Mouse (Mus musculus): Measurements from ENCODE around the gene Wasf1.

The Wasf1 gene

DNA sequence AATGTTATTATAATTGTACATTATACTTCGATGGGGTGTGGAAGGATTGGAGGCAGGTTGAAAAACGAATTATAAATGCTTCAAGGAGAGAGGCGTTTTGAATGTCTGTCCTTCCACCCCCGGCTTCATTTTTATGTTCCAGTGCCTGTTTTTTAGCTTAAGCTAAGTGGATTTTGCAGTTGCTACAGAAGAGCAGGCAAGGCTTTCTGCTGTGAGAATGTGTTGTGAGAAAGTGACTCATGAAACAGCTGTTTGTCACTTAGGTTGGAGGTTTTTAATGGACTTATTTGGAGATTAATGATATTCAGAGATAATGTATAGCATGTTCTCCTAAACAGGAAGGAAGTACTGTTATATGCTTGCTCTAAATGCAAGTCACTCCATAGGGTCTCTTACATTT, 5.9 kb downstream of the Wasf1 start:
- DNase-seq (ENCODE audit: low spot score in 2 of 2) = no peak

DNA sequence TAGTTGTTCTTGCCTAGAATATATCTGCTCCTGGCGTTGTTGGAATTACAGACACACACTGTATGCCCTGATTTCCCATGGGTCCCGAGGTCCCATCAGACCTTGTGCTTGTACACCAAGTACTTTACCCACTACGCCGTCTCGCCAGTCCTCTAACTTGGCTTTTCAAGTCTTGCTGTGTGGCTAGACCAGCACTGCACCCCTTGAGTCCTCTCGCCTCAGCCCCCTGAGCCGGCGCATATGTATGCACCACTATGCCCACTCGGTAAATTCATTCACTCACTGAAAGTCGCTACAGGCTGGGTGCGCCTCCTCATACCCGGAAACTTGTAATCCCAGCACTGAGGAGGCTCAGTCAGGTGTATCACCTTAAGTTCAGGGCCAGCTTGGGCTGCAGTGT, 12.5 kb downstream of the Wasf1 start:
- DNase-seq (ENCODE audit: low spot score in 2 of 2) = no peak

DNA sequence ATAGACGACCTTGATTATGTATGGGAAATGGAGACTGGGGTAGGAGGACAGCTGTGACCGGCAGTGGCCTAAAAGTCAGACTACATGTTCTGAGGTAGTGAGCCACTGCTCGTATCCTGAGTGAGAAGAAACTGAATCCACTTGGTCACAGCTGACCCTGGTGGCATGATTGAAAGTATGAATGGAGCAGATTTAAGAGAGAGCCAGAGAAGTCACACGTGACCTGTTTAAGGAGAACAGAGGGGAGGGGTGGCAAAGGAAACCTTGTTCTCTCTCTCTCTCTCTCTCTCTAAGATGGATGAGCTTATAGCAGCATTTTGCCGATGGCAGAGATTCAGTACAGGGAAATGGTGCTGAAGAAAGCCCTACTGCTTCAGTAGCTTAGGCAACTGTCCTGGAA, 13.4 kb downstream of the Wasf1 start:
- no peak for DNase-seq (ENCODE audit: low spot score in 2 of 2)

DNA sequence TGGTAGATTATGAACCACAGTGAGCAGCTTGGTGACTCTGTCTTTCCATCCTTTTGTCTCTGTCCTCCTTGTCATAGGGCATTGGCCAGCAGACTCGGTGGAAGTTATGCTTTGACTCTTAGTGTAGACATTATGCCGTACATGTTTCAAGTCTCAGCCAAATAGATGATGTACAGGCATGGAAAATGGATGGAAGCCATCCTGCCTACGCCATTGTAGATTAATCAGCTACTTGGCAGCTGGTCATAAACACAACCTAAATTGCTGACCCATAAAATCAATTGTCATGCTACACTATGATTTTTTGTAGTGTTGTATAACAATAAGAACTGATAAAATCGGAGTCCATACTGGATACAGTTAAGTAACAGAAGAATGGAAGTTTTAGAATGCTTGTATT, 18.5 kb downstream of the Wasf1 start:
- no peak for DNase-seq (ENCODE audit: low spot score in 2 of 2)

DNA sequence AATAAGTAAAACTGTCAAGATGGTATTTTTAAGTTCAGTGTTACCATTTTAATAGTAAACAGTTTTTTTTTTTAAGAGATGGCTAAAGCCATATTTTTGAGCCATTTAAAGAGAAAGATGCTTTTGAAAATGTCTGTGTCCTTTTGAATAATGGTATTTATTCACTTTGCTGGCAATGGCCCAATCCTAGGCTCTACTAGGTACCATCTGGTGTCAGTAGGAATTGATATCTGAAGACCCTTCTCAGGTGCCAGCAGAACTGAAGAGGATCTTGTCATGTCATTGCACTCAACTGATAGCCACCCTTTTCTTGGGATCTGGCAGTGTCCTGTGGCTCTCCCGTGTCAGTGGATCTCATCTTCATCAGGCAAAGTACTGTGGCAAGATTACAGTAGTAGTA, 22.9 kb downstream of the Wasf1 start:
- no peak for DNase-seq (ENCODE audit: low spot score in 2 of 2)

DNA sequence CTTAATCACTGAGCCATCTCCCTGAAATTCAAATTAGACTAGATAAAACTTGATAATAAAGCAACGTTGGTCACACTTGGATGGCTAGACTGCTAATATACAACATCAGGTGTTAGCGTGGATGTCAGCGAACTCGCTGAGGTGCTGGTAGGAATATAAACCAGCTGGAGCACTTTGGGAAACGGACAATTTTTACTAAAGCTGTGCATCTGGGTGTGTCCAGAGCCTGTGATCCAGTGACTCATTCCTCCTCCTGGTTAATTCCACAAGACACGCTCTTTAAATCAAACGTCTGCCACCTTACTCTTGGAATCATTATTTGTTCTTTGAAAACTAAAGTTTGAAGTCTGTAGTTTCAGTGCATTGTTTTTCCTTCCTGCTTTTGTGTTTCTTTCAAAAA, 23.5 kb downstream of the Wasf1 start:
- DNase-seq (ENCODE audit: low spot score in 2 of 2) = no peak

DNA sequence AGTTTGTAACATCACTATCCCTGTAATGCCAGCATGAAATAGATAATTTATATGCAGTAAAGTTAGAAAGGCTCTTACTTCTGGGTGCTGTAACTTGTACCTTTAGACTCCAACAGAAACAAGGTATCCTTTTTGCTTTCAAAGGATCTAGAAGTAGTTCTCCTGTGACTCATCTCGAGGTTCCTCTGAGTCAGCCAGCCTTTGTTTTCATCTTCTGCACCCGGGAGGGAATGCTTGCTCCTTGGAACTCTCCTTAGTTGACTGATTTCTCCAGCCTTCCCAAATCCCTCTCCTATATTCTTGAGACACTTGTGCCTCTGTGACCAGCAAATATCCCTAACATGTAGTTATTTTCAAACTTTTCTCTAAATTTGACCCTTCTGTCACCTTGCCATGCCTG, 25.3 kb downstream of the Wasf1 start:
- no peak for DNase-seq (ENCODE audit: low spot score in 2 of 2)

DNA sequence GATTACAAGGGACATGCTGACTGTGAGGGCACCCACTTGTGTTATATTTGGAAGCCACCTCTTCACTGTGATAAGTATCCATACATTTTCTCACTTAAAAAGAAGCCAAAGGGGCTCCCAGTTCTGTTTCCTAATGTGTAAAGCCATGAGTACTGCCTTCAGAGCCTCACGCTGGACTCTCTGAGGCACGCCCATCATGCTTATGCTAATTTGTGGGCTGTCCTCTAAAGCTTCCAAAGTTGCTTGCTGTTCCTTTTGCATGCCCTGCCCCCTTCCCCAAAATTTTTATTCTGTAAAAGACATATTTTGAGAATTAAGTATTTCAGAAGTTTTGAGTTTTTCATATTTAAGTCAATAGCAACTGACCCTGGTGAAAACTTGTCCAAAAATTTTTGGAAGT, 27.5 kb downstream of the Wasf1 start:
- no peak for DNase-seq (ENCODE audit: low spot score in 2 of 2)

DNA sequence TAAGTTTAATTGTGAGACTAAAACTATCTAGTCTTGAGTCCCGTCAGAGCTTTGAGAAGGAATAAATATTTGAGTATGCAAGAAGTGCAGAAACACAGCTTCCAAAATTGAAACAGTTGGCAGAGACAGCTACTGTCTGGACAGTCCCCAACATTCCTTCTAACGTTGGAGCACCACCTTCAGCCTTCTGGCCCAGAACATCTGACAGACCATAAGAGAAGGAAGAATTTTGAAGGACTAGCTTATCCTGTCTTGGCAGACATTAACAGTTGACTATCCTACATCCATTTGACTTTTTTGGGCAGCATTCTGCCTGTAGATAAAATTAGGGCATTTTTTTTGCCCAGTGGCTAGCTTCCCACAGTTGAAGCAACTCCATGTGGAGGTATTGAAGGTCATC, 32.0 kb downstream of the Wasf1 start:
- DNase-seq (ENCODE audit: low spot score in 2 of 2) = no peak

DNA sequence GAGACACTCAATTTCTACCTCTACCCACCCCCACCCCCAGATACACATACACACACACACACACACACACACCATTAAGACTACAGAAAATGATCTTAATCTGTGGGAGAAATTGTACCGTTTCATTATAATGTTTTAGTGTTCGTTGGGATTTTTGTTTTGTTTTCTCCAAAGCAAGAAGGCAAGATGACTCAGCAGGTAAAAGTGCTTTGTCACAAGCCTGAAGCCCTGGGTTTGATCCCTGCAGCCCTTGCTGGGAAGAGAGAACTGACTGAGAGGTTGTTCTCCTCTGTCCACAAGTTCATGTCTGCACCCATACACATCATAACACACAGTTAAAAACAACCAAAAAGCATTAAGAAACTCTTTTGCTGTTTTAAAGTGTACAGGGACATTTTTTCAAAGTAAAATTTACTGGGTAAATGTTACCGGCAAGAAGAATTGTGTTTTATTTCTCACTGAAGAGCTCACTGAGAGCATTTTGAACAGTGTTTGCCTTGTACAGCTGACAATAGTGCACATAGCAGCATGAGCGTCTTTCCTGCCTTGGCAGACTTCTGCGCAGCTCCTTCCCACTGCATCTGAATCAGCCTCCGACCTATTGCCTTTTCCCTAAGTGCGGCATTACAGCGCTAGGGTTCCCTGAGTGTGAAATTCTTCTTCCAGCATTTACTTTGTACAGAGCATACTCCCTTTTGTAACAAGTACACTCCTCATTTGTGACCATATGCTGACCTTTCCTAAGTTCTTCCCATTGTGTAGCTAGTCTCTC, 35.6 kb downstream of the Wasf1 start:
- no peak for DNase-seq (ENCODE audit: low spot score in 2 of 2)

DNA sequence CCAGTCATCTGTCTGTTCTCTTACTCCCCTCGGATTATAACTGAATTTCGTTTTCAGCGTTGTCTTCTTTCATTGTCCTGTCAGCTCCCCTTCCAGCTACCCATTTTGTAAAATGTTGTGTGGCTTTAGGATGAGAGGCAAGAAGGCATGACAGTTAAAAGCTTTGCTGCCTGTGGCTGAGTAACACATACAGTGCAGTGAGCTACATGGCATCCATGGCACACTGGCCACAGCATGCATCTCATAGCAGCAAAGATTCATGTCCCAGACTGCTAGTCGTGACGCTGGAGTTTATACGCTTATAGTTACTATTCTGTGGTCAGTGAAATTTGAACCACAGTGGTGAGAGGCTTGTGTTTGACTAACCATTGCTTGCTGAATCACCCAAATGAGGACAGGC, 36.2 kb downstream of the Wasf1 start:
- no peak for DNase-seq (ENCODE audit: low spot score in 2 of 2)

DNA sequence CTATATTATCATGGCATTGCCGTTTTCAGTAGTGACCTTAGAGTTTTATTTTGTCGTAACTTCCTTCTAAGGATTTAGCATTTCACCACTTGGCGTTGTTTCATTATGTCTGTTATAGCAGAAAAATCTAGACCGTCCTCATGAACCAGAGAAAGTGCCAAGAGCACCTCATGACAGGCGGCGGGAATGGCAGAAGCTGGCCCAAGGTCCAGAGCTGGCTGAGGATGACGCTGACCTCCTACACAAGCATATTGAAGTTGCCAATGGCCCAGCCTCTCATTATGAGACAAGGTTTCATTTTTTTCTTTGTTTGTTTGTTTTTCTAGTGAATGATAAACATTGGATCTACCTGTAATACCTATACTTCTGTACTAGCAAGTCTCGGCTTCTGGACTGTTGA, 49.7 kb downstream of the Wasf1 start:
- DNase-seq (ENCODE audit: low spot score in 2 of 2) = no peak

DNA sequence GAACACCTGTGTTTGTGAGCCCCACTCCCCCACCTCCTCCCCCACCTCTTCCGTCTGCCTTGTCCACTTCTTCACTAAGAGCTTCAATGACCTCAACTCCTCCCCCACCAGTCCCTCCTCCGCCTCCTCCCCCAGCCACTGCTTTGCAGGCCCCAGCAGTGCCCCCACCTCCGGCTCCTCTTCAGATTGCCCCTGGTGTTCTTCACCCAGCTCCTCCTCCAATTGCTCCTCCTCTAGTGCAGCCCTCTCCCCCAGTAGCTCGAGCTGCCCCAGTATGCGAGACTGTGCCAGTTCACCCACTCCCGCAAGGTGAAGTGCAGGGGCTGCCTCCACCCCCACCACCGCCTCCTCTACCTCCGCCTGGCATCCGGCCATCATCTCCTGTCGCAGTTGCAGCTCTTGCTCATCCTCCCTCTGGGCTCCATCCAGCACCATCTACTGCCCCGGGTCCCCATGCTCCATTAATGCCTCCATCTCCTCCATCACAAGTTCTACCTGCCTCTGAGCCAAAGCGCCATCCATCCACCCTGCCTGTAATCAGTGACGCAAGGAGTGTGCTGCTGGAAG, 53.0 kb downstream of the Wasf1 start:
- no peak for DNase-seq (ENCODE audit: low spot score in 2 of 2)

DNA sequence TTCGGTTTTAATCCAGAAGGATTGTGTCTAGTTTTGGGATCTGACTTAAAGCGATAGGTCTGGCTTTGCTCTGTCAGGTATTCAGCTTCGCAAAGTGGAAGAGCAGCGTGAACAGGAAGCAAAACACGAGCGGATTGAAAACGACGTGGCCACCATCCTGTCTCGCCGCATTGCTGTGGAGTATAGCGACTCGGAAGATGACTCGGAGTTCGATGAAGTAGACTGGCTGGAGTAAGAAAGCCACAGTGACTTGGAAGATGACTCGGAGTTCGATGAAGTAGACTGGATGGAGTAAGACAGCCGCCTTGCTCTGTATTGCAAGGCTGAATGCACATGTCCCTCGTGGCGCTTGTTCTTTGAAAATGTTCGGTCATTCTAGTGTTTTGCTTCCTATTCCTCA, 54.3 kb downstream of the Wasf1 start:
- no peak for DNase-seq (ENCODE audit: low spot score in 2 of 2)

DNA sequence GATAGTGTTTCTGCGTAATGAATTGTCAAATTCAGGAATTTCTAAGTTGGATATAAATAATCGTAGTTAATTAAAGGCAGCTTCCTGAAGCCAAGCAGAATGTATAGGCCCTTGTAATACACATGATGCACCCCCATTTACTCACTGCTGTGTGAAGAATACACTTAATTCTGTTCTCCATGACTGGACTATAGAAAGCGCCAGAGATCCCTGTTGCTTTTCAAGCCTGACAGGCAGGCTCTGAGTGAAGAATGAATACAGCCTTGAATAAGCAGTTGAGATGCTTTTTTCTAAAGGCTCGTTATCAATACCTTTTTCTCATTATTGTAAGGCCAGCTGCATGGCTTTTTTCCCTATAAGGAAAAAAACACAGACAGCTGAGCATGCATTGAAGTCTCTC, 59.4 kb downstream of the Wasf1 start:
- no peak for DNase-seq (ENCODE audit: low spot score in 2 of 2)

DNA sequence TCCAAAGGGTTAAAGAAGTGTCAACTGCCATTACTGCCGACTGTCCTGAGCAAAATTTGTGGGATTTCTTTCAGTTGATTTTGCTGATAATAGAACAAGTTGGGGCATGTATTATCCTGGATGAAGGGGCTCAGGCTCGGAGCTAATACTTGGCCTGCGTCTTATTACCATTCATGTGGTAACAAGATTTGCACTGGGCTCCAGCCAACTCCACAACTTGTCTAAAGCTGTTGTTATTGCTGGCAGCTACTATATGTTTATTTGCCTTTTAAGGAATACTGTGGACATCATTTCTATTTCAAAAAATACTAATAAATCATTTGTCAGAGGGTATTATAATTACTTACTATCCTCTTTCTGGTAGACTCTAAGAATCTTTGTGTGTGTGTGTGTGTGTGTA, 66.9 kb downstream of the Wasf1 start:
- no peak for DNase-seq (ENCODE audit: low spot score in 2 of 2)

DNA sequence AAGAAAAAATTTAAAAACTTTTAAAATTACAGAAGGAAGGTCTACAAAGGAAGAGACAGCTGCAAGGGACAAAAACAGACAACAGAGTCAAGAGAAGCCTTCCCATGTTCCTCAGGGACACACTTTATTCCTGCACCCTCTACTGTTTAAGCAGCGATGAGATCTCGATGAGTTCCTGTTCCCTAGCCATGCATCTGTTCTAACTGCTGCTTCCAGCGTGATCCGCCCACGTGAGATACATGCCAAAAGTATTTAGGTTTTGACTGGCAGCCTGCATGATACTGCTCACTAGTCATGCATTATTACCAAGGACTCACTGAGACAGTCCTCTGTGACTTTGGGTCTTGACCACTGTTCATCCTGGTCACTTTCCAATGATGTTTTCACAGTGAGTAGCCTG, 72.9 kb downstream of the Wasf1 start:
- DNase-seq (ENCODE audit: low spot score in 2 of 2) = no peak

DNA sequence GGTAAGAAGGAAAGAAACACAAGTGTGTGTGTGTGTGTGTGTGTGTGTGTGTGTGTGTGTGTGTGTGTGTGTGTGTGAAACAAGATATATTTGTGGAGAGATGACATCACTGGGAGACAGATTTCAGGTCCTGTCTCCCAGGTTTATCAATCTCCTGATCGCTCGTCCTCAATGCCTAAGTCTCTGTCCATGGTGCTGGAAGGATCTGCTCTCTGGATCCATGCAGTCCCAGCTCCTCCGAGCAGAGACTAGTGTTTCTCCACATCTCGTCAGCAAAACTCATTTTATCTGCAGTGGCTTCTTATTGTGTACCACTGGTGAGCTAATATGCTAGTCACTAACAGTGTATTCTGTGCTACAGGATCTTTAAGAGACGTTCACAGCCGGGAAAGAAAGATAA, 78.1 kb downstream of the Wasf1 start:
- DNase-seq (ENCODE audit: low spot score in 2 of 2) = no peak

DNA sequence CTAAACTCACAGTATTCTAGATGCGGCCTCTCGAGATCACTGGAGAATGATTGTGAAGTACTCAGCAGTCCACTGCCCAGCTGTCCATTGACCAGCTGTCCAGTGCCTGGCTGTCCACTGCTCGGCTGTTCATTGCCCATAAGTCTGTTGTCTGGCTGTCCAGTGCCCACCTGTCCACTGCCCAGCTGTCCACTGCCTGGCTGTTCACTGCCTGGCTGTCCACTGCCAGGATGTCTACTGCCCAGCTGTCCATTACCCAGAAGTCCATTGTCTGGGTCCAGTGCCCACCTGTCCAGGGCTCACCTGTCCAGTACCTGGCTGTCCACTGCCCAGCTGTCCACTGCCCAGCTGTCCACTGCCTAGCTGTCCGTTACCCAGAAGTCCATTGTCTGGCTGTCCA, 78.7 kb downstream of the Wasf1 start:
- no peak for DNase-seq (ENCODE audit: low spot score in 2 of 2)

DNA sequence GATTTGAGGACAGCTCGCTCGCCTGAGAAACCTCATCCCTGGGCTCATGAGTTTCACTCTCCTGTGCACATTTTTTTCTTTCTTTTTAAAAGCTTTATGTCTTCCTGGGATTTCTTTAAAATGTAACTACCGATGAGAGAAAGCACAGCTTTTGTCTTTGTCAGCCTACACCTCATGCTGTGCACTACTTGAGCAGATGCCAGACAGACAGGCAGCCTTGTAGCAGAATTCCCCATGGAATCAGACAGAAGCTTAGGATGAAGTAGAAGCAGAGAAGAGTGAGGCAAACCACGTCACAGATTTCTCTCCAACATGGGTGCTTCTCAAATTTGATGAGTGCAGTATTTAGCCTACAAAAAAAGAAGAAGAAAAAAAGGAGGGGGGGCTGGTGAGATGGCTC, 81.3 kb downstream of the Wasf1 start:
- no peak for DNase-seq (ENCODE audit: low spot score in 2 of 2)

DNA sequence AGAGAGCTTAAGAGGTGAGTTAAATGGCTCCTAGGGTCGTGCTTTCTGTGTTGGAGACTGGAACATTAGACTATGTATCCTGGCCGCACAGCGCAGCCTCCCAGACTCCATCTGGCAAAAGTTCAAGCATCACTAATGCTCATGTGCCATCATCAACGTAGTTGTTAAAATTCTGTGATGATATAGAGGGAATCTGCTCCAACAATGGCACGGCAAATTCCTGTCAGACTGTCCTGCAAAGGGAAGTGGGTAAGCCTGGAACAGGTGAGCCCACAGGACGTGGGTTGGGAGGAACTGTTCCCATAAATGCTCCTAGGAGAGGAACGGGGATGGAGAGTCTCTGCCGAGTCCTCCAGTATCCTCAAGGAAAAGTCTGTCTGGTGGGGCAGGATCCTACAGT, 85.3 kb downstream of the Wasf1 start:
- DNase-seq (ENCODE audit: low spot score in 2 of 2) = no peak

DNA sequence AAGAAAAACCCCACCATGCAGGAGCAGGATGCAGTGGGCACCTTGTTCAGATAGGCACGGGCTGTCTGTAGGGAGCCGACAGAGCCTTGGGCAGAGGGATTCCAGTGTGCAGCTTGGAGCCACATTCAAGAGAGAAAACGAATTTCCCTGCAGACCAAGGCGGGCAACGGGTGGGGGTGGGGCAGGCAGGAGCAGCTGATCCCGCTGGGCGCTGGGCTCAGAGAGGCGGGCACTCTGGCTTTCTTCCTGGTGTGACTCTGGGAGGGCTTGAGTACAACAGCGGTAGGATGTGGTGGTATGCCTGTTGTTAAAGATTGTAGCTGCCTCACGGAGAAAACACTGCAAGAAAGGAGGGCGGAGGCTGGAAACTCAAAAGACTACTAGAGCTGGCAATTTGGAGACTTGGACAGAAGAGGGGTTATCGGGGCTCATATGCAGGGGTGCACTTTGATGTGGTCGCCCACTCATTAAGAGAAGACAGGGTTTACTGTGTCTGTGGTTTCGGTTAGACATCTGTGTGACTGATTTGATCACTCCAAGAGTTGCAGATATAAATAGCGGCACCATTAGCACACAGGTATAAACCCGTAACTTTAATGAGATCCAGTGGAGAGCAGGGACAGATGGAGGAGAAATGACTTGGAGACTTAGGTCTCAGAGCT, 86.2 kb downstream of the Wasf1 start:
- DNase-seq (ENCODE audit: low spot score in 2 of 2) = no peak

DNA sequence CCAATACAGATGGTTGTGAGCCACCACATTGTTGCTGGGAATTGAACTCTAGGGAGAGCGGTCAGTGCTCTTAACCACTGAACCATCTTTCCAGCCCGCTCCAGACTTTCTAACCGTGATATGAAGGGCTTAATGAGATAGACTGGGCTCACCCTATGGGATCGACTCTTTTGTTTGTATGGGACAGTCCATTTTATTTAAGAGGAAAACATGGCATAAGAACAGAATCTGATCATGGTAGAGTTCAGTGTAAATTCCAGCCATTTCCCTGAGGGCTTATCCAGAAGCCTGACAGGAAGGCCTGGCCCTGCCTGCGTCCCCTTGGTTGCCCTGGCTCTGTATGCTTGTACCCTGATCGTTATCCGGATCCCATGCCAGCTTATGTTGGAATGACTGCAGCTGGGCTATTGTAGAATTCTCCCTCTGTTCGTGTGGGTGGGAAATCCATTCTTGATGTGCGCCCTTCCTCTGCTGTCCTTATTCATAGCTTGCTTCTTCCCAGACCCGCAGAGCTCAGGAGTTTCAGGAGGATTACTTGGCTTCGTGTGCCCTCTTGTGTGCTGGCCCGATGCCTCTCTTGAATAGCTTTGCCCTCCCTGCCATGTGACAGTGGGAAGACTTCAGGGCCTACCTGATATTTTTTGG, 87.4 kb downstream of the Wasf1 start:
- DNase-seq (ENCODE audit: low spot score in 2 of 2) = no peak
